Mouse (Mus musculus) naive thymus-derived CD4-positive, alpha-beta T cell, adult 2 months (primary cell): ENCODE measurements around the gene Jak2.

Experiments used
- DNase-seq: peaks from one replicate; pipeline ENCODE4 v3.0.0-alpha.2; 2011; ENCODE audit warnings: low read depth

The Jak2 gene

GRCm38 (mm10) chr19:29300919-29301318 is 49.3 kb downstream of the Jak2 start:
- DNase-seq: no peak

- DNase-seq: no peak
Observed at GRCm38 (mm10) chr19:29302119-29302518, 50.5 kb downstream of the Jak2 start.

GRCm38 (mm10) chr19:29308832-29309231 is 57.2 kb downstream of the Jak2 start:
- peak; percentile 19 for DNase-seq

DNA sequence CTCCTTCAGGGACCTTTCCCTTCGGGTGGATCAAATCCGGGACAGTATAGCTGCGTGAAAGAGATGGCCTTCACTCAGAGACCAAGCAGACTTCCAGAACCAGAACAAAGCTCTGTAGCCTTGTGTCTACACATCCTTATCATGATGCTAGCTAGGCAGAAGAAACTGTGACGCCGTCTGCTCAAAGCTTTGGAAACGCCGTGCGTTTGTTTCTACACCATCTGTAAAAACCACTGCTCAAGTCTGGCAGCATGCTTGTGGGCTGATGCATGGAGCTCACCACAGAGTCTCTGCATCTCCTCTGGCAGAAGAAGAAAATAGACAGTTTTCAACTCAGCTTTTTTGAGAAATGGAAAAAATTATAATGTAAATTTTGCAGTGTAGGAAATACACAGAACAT is 60.2 kb downstream of the Jak2 start:
- DNase-seq: no peak

- DNase-seq: no peak
Observed at GRCm38 (mm10) chr19:29312661-29313060, 61.0 kb downstream of the Jak2 start.

DNA sequence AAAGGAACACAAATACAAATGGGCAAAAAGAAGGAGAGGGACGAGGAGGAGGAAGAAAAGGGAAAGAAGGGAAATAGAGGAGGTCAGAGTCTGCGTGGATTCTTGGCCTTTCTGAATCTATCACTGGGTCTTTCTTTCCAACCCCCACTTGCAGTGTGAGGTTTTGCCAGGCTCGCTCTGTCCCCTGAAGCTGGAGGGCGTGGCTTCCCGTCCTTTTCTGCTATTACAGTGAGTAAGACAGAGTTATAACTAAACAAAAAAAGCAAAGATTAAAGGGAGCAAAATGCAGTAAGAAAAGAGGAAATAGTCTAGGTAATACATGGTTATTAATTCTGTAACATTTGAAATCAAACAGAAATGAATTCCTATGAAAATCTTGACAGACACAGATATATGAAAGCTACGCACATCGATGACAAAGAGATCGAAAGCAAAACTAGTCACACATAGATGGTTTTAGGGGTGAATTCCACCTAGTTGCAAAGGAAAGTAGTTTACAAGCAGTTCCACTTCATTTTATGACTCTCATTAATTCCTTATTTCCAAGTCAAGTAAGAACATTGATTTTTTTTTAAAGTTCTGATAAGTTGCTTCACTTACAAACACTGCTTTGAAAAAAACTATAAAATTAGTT is 71.9 kb downstream of the Jak2 start:
- peak; percentile 68 for DNase-seq

DNA sequence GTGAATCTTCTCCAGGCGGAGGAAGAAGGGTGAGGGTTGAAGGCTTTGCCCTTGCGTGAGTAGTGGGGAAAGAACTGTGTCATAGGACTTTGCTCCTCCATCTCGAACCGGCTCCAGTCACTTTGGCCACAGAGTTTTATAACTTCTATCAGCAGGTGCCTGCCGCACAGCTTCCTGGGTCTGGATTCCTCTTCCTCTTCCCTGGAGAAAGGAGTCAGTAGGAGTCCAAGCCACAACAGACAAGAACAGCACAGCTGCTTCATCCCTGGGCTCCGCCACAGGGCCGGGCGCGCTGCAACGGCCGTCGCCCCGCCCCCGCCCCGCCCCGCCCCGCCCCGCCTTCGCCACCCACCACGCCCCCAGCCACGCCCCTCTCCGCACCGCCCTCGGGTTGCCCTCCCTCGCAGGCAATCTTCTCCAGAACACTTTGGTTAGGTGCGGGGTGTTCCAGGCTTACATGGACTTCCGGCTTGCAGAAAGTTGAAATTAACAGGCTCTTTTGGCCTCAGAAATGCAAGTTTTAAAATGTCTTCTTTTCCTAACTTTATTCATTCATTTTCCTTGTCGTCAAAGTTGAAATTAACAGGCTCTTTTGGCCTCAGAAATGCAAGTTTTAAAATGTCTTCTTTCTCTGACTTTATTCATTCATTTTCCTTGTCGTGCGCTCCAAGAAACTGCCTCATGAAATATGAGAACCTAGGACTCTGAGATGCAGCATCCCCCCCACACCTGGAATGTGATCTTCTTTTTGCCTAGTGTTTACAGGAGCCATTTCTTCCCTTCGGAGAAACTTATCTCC is 73.6 kb downstream of the Jak2 start, which contains the start of gene Insl6:
Gene Insl6, minus strand, starts transcription at position 304 of the 799 bp plus-strand sequence.
- peak; percentile 76 for DNase-seq

DNA sequence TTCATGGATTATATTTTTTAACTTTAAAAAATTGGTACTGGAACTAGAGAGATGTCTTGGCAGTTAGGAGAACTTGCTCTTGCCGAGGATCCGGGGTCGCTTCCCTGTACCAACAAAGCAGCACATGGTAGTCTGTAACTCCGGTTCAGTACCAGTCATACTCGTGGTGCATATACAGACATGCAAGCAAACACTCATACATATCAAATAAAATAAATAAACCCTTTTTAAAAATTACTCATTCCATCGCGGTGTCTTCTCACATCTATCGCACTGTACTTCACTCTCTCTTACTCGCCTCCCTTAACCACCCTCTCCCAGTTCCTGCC is 74.2 kb downstream of the Jak2 start:
- DNase-seq: no peak

DNA sequence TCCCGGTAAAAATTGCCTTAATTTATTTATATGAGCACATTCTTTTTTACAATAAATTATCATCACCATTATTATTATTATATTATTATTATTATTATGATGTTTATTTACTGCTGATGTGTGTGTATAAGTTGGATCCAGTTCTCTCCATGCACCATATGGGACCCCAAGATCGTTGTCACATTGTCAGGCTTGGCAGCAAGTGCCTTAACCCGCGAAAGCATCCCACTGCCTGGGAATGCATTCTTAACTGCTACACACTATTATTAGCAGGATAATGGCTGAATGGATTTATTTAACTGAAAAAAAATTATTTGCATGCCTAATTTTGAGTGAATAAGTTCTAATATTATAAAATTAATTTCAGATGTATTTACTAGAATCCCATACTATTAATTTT is 74.8 kb downstream of the Jak2 start:
- DNase-seq: no peak

- no peak for DNase-seq
Observed at GRCm38 (mm10) chr19:29326822-29327552, 75.4 kb downstream of the Jak2 start.

DNA sequence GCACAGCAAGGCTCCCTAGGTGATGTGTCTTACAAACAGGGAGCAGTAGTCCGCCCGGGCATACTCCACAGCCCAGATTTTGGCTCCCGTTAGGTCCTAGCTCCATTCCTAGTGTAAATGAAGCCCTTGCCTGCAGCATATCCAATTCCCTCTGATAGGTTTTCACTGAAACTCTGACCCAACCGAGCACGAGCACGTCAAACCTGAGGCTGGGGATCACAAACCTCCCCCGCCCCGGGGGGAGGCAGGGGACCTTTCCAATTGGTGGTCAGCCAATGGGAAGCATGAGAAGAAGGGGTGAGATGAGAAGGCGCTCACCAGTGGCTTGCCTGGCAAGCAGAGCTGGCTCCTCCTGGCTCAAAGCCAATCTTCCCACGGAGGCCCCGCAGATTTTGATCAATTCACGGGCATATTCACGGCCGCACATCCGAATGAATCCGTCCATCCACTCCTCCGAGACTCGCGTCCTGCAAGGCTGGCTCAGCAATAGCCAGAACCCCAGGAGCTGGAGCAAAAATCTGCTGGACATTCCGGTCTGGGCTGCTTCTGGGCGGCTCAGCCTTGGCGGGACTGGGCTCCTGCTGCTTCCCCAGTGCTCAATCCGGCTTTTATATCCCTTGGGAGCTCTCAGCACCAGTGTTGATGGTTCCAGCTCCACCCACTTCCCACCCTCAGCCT is 82.6 kb downstream of the Jak2 start, which contains the start of gene Rln1:
Gene Rln1, minus strand, starts transcription at position 603 of the 678 bp plus-strand sequence.
- no peak for DNase-seq

- DNase-seq: peak; percentile 19
Observed at GRCm38 (mm10) chr19:29336624-29337023, 85.0 kb downstream of the Jak2 start.

DNA sequence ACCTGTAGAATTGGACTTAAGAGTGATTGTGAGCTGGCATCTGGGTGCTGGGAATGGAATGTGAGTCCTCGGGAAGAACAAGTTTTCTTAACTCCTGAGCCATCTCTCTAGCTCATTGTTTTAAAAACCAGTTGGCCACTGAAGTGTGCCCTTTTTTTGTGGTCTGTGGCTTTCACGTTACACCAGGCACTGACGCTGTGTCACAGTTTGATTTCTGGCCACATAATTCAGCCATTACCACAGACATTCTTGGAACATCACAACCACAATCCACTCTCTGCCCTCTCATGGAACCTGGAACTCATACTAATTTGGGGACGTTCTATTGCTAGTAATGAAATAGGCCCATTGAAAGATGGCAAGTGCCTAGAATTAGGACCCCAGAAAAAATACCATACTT is 89.4 kb downstream of the Jak2 start:
- no peak for DNase-seq

DNA sequence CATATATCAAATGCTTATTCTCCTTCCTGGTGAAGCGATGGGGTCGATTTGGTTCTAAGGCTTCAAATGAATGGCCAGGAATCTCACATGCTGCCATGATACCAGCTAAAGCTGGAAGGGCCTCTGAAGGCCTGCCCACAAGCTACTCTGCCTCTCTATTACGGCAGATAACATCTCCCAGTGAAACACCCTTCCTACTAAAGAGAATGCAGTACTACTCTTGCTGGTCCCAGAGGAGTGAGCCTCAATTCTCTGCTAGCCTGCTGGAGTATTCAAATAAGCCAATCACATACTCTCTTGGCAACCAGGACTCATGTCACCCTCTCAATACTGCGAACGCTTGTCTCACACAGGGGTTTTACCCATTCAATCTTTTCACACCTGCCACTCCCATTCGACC is 90.7 kb downstream of the Jak2 start:
- no peak for DNase-seq

DNA sequence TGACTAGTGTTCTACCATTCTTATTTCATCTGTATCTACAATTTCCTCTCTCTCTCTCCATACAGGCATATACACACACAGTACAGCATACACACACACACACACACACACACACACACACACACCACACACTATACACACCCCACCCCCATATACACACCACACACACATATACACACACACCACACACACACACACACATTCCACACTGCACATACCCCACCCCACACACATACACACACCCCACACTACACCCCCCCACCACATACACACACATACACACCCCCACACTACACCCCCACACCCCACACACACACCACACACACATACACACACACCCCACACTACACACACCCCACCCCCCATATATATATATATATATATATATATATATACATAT is 93.2 kb downstream of the Jak2 start:
- DNase-seq: no peak

- no peak for DNase-seq
Observed at GRCm38 (mm10) chr19:29345636-29346035, 94.0 kb downstream of the Jak2 start.

DNA sequence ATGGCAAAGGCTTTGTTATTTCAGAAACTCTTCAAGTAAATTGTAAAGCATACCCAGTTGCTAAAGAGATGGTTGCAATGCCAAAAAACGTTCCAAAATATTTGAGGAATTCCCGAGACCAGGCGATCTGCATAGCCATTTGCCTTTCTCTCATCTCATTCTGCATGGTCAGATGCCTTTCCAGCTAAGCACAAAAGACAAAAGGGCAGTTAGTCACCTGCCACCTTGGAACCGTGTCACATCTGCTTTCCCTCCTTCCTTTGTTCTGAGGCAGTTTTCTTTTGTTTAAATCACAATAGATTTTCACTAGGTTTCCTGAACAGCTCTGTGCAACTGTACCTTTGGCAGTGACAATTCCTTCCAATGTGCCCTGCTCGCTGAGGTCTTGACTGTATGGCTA is 99.4 kb downstream of the Jak2 start:
- DNase-seq: no peak

DNA sequence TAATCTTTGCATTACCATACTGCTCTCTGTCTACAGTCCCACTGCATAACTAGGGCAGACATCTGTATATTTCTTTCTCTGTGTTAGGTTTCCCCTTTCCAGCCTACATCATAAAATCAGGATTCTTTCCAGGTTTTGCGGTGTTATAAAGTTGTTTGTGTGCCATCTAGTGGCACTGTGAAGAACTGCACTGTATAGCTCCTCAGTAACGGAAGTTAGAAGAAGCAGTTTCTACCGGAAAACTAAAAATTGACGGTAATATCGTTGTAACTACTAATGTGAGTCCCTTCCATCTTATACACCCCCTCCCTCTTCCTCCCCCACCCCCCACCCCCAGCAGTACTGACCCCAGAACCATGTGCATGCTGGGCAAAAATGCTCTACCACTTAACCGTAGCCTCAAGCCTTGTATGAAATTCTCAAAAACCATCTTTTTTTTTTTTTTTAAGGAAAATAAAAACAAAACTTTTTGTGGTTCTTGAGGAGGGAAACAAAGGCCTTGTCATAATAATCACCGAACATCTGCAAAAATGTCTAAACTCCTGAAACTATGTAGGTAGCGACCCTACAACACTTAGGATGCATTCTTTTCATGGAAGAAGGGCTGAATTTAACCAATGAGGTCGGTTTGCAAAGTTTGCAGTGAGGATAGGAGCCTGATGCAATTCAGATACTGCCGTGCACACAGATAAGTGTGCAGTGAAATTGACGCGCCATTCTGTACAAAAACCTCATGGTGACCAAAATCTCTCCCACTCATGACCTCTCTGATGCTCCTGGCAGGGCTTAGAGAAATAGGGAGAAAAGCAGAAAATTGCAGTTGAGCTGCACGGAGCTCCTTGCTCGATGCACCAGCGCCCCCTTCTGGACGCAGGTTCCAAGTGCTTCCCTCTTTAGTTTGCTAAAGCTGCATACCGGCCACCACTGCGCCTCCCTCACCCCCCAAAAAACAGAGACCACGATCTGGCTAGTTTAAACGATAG is 103.6 kb downstream of the Jak2 start:
- peak; percentile 93 for DNase-seq

DNA sequence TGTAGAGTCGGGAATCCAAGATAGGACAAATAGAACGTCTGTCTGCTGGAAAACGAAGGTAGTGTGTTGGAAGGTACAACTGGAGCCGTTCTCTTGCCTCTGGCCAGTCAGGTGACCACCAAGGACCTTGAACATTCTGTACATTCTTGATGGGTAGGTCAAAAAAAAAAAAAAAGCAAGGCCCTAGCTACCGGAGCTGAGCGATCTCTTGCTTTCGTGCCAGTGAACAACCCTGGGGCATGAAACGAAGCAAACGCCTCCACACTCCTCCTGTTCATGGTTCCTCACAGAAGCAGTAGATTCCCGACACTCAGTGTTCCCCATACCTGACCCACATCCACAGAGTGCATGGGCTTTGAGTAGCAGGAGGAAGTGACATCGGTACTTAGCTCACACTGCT is 104.7 kb downstream of the Jak2 start:
- no peak for DNase-seq

DNA sequence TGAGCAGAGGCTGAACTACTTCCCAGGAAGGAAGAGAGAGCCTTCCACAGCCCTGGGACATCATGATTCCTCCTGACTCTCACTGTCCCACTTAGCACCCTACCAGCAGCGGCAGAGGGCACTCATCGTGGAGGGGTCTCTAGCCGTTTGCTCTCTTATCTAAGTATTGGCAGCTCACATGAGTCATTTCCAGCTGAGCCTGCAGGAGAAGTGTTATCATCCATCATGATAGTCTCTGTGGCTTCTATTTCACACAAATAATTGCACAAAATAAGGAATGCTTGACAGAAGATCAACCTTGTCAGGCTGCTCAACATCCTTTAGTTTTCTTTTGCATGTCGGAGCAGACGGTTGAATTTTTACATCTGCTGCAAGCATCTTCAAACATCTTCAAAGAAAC is 108.6 kb downstream of the Jak2 start:
- DNase-seq: no peak

DNA sequence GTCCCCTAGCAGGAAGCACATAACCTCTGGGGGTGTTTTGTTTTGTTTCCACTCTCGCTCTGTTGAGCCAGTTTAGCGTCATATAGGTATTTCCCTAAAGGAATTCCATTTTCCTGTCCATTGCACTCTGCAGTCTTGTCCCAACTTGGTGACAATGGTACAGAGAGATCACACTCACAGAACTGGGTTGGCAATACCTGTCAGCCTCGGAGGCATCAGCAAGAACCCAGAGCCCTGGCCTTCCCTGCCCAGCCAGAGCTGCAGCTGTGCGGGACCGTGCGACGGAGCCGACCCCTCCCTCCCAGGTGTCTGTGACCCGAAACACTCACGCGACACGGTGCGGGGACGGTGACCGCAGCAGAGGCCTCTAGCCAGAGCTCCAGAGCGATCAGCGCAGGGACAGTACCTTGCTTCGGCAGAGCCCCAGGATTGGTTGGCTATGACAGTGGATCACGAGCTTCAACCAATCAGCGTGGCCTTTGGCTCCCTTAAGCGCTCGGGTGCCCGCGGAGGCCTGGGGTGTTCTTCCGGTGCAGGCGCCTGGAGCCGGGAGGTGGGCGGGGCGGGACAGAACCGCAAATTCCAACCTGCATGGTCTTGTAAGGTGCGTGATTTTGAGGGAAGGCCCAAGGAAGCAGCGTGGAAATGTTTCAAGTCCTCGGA is 110.0 kb downstream of the Jak2 start:
- DNase-seq: peak; percentile 91
